Mouse (Mus musculus) kidney, adult 2 months (tissue): ENCODE measurements around the gene Ror2.

Experiments used
- CTCF ChIP-seq: fragments of 200-500 bp; conservative IDR thresholded peaks from 2 replicates; pipeline ENCODE4 v1.5.1; 2011; ENCODE audit warnings: low read depth, mild to moderate bottlenecking, control low read depth, low read length, moderate library complexity, mixed read lengths; ENCODE audit not compliant: insufficient read depth, insufficient read length
- POLR2A ChIP-seq: fragments of 200-500 bp; IDR thresholded peaks from one replicate; pipeline ENCODE4 v1.6.1; 2011; ENCODE audit warnings: low read depth, low read length, control low read depth

GRCm38 (mm10) chr13:53274771-53275170 is 11.2 kb downstream of the Ror2 start:
- TF ChIP-seq CTCF (no peak), POLR2A (no peak)
